Mouse (Mus musculus): ENCODE measurements around the gene Olfr1418. TPM values are rescaled to one million over a fixed set of nuclear protein-coding genes. Genes with fewer than 3 reads are reported as not detected.
"Not testable (repeated sequence)": the region's sequence is repeated elsewhere in the genome, so short reads cannot be mapped to it uniquely, and the experiment has no call there.

Olfr1418 gene
- polyA plus RNA-seq (2015; fragmentation: Nextera tagmentation; extraction: Ambion mirVana) = not detected in 2 replicates

GRCm38 (mm10) chr19:11860966-11861365 lies at the start of gene Olfr1418:
Gene Olfr1418 (minus strand): TSS chr19:11861066.
- no peak for ATAC-seq (ENCODE audit: insufficient read depth)
- no peak within 1 kb of the TSS for H3K27ac ChIP-seq (replicated peaks)
- WGBS (ENCODE audit: insufficient replicate concordance) = 79% methylated on average over 1 of the region's 1 CpGs

GRCm38 (mm10) chr19:11886265-11886664 lies 25.4 kb upstream of the Olfr1418 start, which contains the start of gene Olfr1420:
Gene Olfr1420 (plus strand): TSS chr19:11886565.
- Histone ChIP-seq H3K9me3 (replicated peaks) (no peaks in the 10 kb centered on the region), H3K36me3 (replicated peaks) (no peaks in the 10 kb centered on the region), H3K4me3 (replicated peaks) (no peak within 1 kb of the TSS), H3K9ac (no peak within 1 kb of the TSS), H3K4me1 (replicated peaks) (no peaks in the 10 kb centered on the region), H3K4me2 (no peak within 1 kb of the TSS), H3K27me3 (0 out of 2 replicates have a peak, but pooled peaks cover 4% of the 10 kb centered on the region), H3K27ac (replicated peaks) (no peak within 1 kb of the TSS)
- ATAC-seq (ENCODE audit: insufficient read depth) = no peak
- 13% methylated on average over 1 of the region's 1 CpGs for WGBS (ENCODE audit: insufficient replicate concordance)

More at GRCm38 (mm10) chr19:11860966-11861365, at the start of gene Olfr1418:
- no peaks in the 10 kb centered on the region for H3K4me1 ChIP-seq (replicated peaks)
- no peak within 1 kb of the TSS for H3K4me2 ChIP-seq
- H3K9me3 ChIP-seq (replicated peaks) = no peaks in the 10 kb centered on the region
- H3K4me3 ChIP-seq (replicated peaks) = no peak within 1 kb of the TSS
- H3K9ac ChIP-seq = no peak within 1 kb of the TSS
- no peaks in the 10 kb centered on the region for H3K27me3 ChIP-seq
- H3K36me3 ChIP-seq (replicated peaks) = no peaks in the 10 kb centered on the region

GRCm38 (mm10) chr19:11878404-11878803 lies 17.5 kb upstream of the Olfr1418 start:
- H3K4me2 ChIP-seq, H3K9ac ChIP-seq: not testable (repeated sequence)
- 52% methylated on average over 22 of the region's 22 CpGs for WGBS (ENCODE audit: insufficient replicate concordance)

GRCm38 (mm10) chr19:11875006-11875405 lies 14.1 kb upstream of the Olfr1418 start, which contains the start of gene Olfr1419:
Gene Olfr1419 (minus strand): TSS chr19:11875106.
- H3K27me3 ChIP-seq = no peaks in the 10 kb centered on the region
- no peak within 1 kb of the TSS for H3K9ac ChIP-seq
- H3K27ac ChIP-seq (replicated peaks) = no peak within 1 kb of the TSS
- H3K4me1 ChIP-seq (replicated peaks) = no peaks in the 10 kb centered on the region
- H3K36me3 ChIP-seq (replicated peaks) = no peaks in the 10 kb centered on the region
- H3K4me3 ChIP-seq (replicated peaks) = no peak within 1 kb of the TSS
- WGBS (ENCODE audit: insufficient replicate concordance) = 25% methylated on average over 1 of the region's 1 CpGs
- H3K9me3 ChIP-seq (replicated peaks) = no peaks in the 10 kb centered on the region
- no peak for ATAC-seq (ENCODE audit: insufficient read depth)
- no peak within 1 kb of the TSS for H3K4me2 ChIP-seq

More at GRCm38 (mm10) chr19:11878404-11878803, 17.5 kb upstream of the Olfr1418 start:
- ATAC-seq (ENCODE audit: insufficient read depth); H3K27ac ChIP-seq (replicated peaks); H3K9me3 ChIP-seq (replicated peaks); H3K4me1 ChIP-seq (replicated peaks); H3K36me3 ChIP-seq (replicated peaks); H3K27me3 ChIP-seq; H3K4me3 ChIP-seq (replicated peaks): not testable (repeated sequence)

GRCm38 (mm10) chr19:11867837-11868236 lies 7.0 kb upstream of the Olfr1418 start:
- Histone ChIP-seq H3K4me1 (replicated peaks) (no peaks in the 10 kb centered on the region), H3K27ac (replicated peaks) (no peak overlapping the region), H3K36me3 (replicated peaks) (no peaks in the 10 kb centered on the region), H3K9ac (no peak overlapping the region), H3K4me3 (replicated peaks) (no peak overlapping the region), H3K27me3 (no peaks in the 10 kb centered on the region), H3K4me2 (no peak overlapping the region), H3K9me3 (replicated peaks) (no peaks in the 10 kb centered on the region)
- ATAC-seq (ENCODE audit: insufficient read depth) = no peak
- 66% methylated on average over 2 of the region's 2 CpGs for WGBS (ENCODE audit: insufficient replicate concordance)

GRCm38 (mm10) chr19:11856506-11856905 lies 4.4 kb downstream of the Olfr1418 start:
- 49% methylated on average over 6 of the region's 6 CpGs for WGBS (ENCODE audit: insufficient replicate concordance)
- Histone ChIP-seq H3K27me3 (no peaks in the 10 kb centered on the region), H3K9ac (no peak overlapping the region), H3K4me1 (replicated peaks) (no peaks in the 10 kb centered on the region), H3K4me2 (no peak overlapping the region), H3K27ac (replicated peaks) (no peak overlapping the region), H3K4me3 (replicated peaks) (no peak overlapping the region), H3K9me3 (replicated peaks) (no peaks in the 10 kb centered on the region), H3K36me3 (replicated peaks) (no peaks in the 10 kb centered on the region)
- no peak for ATAC-seq (ENCODE audit: insufficient read depth)

GRCm38 (mm10) chr19:11854821-11855220 lies 6.0 kb downstream of the Olfr1418 start:
- Histone ChIP-seq H3K4me1 (replicated peaks) (no peaks in the 10 kb centered on the region), H3K36me3 (replicated peaks) (no peaks in the 10 kb centered on the region), H3K27ac (replicated peaks) (no peak overlapping the region), H3K4me2 (no peak overlapping the region), H3K4me3 (replicated peaks) (no peak overlapping the region), H3K27me3 (no peaks in the 10 kb centered on the region), H3K9me3 (replicated peaks) (no peaks in the 10 kb centered on the region), H3K9ac (no peak overlapping the region)
- 69% methylated on average over 2 of the region's 2 CpGs for WGBS (ENCODE audit: insufficient replicate concordance)
- ATAC-seq (ENCODE audit: insufficient read depth) = no peak

- ATAC-seq (ENCODE audit: insufficient read depth) = no peak
- Histone ChIP-seq H3K4me1 (replicated peaks) (no peaks in the 10 kb centered on the region), H3K9me3 (replicated peaks) (no peaks in the 10 kb centered on the region), H3K9ac (no peak overlapping the region), H3K27ac (replicated peaks) (no peak overlapping the region), H3K4me2 (no peak overlapping the region), H3K4me3 (replicated peaks) (no peak overlapping the region), H3K36me3 (replicated peaks) (no peaks in the 10 kb centered on the region), H3K27me3 (no peaks in the 10 kb centered on the region)
- 22% methylated on average over 4 of the region's 4 CpGs for WGBS (ENCODE audit: insufficient replicate concordance)
Observed at GRCm38 (mm10) chr19:11852652-11853051, 8.2 kb downstream of the Olfr1418 start.

GRCm38 (mm10) chr19:11846333-11846732 lies 14.5 kb downstream of the Olfr1418 start:
- no peak for ATAC-seq (ENCODE audit: insufficient read depth)
- H3K27me3 ChIP-seq = no peaks in the 10 kb centered on the region

GRCm38 (mm10) chr19:11839119-11839518 lies 21.7 kb downstream of the Olfr1418 start, which contains the start of gene Olfr1417:
Gene Olfr1417 (minus strand): TSS chr19:11839219.
- no peak within 1 kb of the TSS for H3K4me2 ChIP-seq
- H3K27me3 ChIP-seq = no peaks in the 10 kb centered on the region
- no peak for ATAC-seq (ENCODE audit: insufficient read depth)
- H3K9me3 ChIP-seq (replicated peaks) = no peaks in the 10 kb centered on the region
- H3K4me3 ChIP-seq (replicated peaks) = no peak within 1 kb of the TSS
- H3K9ac ChIP-seq = no peak within 1 kb of the TSS
- H3K4me1 ChIP-seq (replicated peaks) = no peaks in the 10 kb centered on the region
- H3K27ac ChIP-seq (replicated peaks) = no peak within 1 kb of the TSS
- WGBS (ENCODE audit: insufficient replicate concordance) = 60% methylated on average over 4 of the region's 4 CpGs
- no peaks in the 10 kb centered on the region for H3K36me3 ChIP-seq (replicated peaks)

More at GRCm38 (mm10) chr19:11846333-11846732, 14.5 kb downstream of the Olfr1418 start:
- WGBS (ENCODE audit: insufficient replicate concordance) = 42% methylated on average over 4 of the region's 4 CpGs
- H3K4me3 ChIP-seq (replicated peaks) = no peak overlapping the region
- H3K9ac ChIP-seq = no peak overlapping the region
- no peaks in the 10 kb centered on the region for H3K36me3 ChIP-seq (replicated peaks)
- no peak overlapping the region for H3K4me2 ChIP-seq
- no peaks in the 10 kb centered on the region for H3K9me3 ChIP-seq (replicated peaks)
- no peak overlapping the region for H3K27ac ChIP-seq (replicated peaks)
- no peaks in the 10 kb centered on the region for H3K4me1 ChIP-seq (replicated peaks)

GRCm38 (mm10) chr19:11823346-11824065 lies 37.4 kb downstream of the Olfr1418 start:
- 44% methylated on average over 4 of the region's 4 CpGs for WGBS (ENCODE audit: insufficient replicate concordance)
- no peaks in the 10 kb centered on the region for H3K9me3 ChIP-seq (replicated peaks)
- no peaks in the 10 kb centered on the region for H3K36me3 ChIP-seq (replicated peaks)
- H3K27me3 ChIP-seq = peaks cover 22% of the 10 kb centered on the region
- H3K4me3 ChIP-seq (replicated peaks) = no peak overlapping the region
- peaks cover 10% of the 10 kb centered on the region for H3K4me1 ChIP-seq (replicated peaks)
- no peak overlapping the region for H3K9ac ChIP-seq
- no peak overlapping the region for H3K4me2 ChIP-seq
- no peak overlapping the region for H3K27ac ChIP-seq (replicated peaks)
- no peak for ATAC-seq (ENCODE audit: insufficient read depth)

All from liver, embryonic 15.5 days (tissue).